Mouse (Mus musculus): ENCODE measurements around the gene Lyve1.

DNA sequence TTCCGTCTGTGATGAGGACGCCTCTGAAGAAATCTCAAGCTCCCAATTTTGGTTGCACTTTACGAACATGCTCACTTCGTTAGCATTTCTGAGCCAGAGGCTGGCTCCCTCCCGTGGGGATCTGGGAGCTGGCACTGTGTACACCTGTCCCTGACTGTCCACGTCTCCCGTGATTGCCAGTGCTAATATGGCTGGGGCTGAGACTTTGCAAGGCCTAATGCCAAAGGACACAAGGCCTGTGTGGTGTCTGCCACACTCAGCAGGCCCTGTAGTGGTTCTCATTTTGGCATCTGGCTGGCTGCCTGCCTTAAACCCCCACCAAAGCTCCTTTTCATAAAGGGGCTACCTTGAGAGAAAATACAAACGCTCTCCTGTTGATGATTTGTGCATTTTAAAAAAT is 52.0 kb downstream of the Lyve1 start:
- no peak for TF ChIP-seq CTCF (IDR thresholded peaks at IDR 0.05; ENCODE audit: low read depth, low read length)
- TF ChIP-seq POLR2AphosphoS5 (IDR thresholded peaks at IDR 0.05; ENCODE audit: insufficient replicate concordance, low read depth, low read length), result no peak
